Mouse (Mus musculus): ENCODE measurements around the gene Ciapin1.
"Not testable (repeated sequence)": the region's sequence is repeated elsewhere in the genome, so short reads cannot be mapped to it uniquely, and the experiment has no call there.

Ciapin1 gene

GRCm38 (mm10) chr8:94857011-94857345, 18.8 kb upstream of the Ciapin1 start:
- DNase-seq (ENCODE audit: low read depth, low spot score), result no peak

DNA sequence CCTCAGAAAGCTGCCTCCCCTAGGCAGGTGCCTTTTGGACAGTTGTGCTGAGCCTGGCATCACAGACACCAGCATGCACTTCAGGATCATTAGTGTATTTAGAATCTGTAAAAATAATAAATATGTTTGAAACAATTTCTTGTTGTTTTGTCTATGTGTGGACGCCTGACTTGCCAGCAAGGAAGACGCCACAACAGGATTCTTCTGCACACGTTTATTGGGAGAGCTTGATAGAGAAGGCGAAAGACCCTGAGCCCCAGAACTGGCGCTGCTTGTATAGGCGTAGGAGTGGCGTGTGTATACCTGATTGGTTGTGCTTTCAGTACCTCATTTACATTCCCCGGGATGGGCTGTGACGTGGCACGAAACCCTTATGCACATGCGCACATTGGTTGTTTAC, 16.6 kb upstream of the Ciapin1 start:
- DNase-seq (ENCODE audit: low read depth, low spot score), result peak; percentile 40

DNA sequence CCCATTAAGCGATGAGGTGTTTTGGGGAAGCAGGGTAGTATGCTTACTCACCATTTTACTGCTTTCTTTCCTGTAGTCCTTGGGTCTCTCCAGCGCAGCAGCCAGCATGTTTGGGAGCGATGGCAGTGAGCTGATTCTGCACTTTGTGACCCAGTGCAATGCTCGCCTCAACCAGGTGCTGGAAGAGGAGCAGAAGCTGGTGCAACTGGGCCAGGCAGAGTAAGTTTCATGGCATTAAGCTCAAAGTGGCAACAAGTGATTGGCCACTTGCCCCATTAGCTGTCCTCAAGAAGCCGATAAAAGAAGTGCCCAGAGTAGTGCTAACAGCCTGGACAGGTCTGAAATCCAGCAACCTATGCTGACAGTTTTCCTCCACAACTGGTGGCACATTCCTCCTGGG, 11.9 kb upstream of the Ciapin1 start:
- DNase-seq (ENCODE audit: low read depth, low spot score), result no peak

DNA sequence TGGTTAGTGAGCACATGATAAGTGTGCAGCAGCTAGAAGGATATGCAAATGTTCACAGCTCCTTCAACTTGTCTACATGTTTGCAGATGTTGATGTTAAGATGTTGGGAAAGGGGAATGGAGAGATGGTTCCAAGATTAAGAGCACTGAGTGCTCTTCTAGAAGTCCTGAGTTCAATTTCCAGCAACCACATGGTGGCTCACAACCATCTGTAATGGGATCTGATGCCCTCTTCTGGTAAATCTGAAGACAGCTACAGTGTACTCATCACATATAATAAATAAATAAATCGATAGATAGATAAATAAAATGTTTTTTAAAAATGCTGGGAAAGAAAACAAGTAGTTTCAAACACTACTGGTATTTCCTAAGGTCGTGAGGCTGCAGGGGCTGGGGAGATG, 3.0 kb upstream of the Ciapin1 start:
- no peak for DNase-seq (ENCODE audit: low read depth, low spot score)

- no peak for DNase-seq (ENCODE audit: low read depth, low spot score)
Measured at GRCm38 (mm10) chr8:94838600-94838999, 442 bp upstream of the Ciapin1 start.

GRCm38 (mm10) chr8:94836456-94837240, 1.5 kb downstream of the Ciapin1 start:
- DNase-seq (ENCODE audit: low read depth, low spot score), result no peak

GRCm38 (mm10) chr8:94835751-94836150, 2.4 kb downstream of the Ciapin1 start:
- DNase-seq (ENCODE audit: low read depth, low spot score), result not testable (repeated sequence)

GRCm38 (mm10) chr8:94833901-94834405, 4.2 kb downstream of the Ciapin1 start:
- peak; percentile 30 for DNase-seq (ENCODE audit: low read depth, low spot score)

- no peak for DNase-seq (ENCODE audit: low read depth, low spot score)
Measured at GRCm38 (mm10) chr8:94828284-94828683, 9.9 kb downstream of the Ciapin1 start.

GRCm38 (mm10) chr8:94826210-94826609, 11.9 kb downstream of the Ciapin1 start:
- DNase-seq (ENCODE audit: low read depth, low spot score), result no peak

- no peak for DNase-seq (ENCODE audit: low read depth, low spot score)
Measured at GRCm38 (mm10) chr8:94825170-94825569, 13.0 kb downstream of the Ciapin1 start.

- DNase-seq (ENCODE audit: low read depth, low spot score), result peak; percentile 89
Measured at GRCm38 (mm10) chr8:94822637-94823560, 15.3 kb downstream of the Ciapin1 start.

DNA sequence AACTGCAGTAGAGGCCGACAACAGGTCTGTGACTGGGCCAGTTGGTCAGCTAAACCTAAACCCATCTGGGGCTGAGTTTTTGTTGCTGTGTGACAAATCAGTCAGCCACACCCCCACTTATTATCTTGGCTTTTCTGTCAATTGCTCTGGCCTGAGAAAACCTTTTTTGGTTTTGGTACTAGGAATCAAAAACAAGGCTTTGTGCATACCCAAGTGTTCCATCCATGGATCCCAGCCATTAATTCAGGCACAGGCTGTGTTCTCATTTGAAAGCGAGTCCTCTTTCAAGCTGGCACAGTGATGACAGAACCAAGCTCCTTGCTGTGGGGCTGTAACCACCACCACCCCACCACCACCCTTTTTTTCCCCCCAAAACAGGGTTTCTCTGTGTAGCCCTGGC, 16.8 kb downstream of the Ciapin1 start:
- DNase-seq (ENCODE audit: low read depth, low spot score), result no peak

GRCm38 (mm10) chr8:94820553-94820952, 17.6 kb downstream of the Ciapin1 start:
- DNase-seq (ENCODE audit: low read depth, low spot score), result peak; percentile 42

DNA sequence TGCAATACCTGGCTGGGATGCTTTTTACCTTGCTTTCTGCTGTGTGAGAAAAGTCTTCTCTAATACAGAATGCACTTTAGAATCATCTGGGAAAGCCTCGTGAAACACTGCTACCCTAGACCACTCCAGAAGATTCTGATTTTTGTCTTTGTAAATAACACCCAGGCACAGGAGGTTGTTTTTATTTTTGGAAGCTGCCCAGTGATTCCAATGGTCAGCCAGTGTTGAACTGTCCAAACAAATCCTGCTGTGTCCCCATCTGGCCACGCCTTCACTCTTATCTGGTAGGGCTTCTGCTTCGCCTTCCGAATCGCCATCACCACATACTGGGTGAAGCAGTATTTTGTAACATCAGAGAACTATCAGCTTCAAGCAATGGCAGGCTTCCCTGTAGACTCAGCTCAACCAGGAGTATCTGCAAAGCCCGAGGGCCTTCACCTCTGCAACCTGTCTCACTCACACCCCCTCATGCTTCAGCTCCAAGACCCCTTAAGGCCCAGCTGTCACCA, 18.4 kb downstream of the Ciapin1 start:
- no peak for DNase-seq (ENCODE audit: low read depth, low spot score)

DNA sequence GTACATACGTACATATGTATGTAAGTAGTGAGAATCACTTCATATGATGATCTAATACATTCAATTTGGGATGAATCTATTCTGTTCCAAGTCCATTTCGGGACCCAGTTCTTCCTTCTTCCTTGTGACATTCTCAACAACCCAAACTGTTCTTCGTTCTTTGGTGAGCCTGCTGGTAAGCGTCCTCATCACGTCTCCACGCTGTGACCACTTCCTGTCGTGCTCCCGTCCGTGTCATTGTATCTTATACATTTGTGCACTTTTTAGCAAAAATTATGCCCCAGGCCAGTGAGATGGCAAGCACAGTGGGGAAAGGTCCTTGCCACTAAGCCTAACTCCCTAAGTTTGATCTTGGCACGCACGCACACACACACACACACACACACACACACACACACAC, 20.2 kb downstream of the Ciapin1 start:
- DNase-seq (ENCODE audit: low read depth, low spot score), result no peak

DNA sequence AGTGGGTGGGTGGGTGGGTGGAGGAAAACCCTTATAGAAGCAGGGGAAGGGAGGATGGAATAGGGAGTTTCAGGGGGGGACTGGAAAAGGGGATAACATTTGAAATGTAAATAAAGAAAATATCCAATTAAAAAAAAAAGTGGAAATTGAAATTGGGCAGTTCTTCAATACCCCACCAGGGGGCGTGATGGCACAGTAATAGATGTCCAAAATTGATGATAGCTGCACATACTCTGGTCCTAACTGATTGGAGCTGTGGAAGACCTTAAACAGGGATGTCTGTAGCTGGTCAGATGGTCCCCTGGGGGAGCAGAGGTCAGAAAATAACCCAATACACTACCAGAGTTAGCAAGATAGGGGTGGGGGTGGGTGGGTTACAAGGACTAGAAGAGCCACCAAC, 23.6 kb downstream of the Ciapin1 start:
- no peak for DNase-seq (ENCODE audit: low read depth, low spot score)

GRCm38 (mm10) chr8:94812645-94813098, 25.5 kb downstream of the Ciapin1 start:
- peak; percentile 87 for DNase-seq (ENCODE audit: low read depth, low spot score)

DNA sequence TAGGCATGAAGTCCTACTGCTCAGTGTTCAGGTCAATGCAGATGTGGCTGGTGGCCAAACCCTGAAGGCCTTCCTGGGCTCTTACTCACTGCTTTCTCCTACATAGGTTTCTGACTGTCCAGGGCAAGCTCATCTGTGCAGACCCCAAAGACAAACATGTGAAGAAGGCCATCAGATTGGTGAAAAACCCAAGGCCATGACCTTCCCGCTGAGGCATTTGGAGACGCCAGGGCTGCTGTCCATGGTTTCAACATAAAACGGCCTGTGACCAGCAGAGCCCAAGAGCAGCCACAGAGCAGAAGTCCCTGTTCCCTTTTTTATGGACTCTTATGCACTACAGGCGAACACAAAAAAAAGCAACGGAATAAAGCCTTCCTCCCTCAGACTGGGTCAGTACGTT, 26.5 kb downstream of the Ciapin1 start:
- no peak for DNase-seq (ENCODE audit: low read depth, low spot score)

GRCm38 (mm10) chr8:94810855-94811254, 27.3 kb downstream of the Ciapin1 start:
- no peak for DNase-seq (ENCODE audit: low read depth, low spot score)

DNA sequence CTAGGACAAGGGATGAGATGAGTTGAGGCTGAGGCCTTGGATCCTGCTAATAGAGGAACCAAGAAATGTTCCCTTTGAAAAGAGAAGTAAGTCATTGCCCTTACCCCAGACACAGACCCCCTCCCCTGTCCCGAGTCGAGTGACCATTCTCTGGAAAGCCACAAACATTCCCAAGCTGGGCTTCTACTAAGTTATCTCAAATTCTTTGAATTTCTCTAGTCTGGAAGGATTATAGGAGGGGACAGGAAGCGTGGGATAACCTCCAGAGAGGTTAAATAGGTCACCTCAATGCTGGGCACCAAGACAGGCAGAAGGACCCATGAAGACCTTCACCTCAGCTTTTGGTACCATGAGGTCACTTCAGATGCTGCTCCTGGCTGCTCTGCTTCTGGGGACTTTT, 28.0 kb downstream of the Ciapin1 start, which contains the start of gene Ccl17:
Gene Ccl17 (plus strand): TSS at position 301 of the 400 bp plus-strand sequence.
- DNase-seq (ENCODE audit: low read depth, low spot score), result no peak

DNA sequence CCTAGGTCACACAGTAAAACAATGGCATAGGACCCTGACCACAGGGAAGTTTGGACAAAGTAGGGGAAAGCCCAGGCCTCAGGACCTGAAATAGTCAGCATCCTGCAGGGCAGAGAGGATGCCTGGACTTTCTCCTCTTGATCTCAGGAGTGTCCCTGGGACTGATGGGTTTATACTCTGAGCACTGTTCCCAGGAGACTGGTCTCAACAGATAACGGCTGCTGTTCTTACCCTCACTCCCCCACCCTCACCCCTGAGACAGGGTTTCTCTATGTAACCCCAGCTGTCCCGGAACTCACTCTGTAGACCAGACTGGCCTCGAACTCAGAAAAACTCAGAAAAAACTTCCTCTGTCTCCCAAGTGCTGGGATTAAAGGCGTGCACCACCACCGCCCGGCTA, 29.8 kb downstream of the Ciapin1 start:
- no peak for DNase-seq (ENCODE audit: low read depth, low spot score)
